ENCODE assay signal across 11 mouse cellular contexts in the genomic region with DNA sequence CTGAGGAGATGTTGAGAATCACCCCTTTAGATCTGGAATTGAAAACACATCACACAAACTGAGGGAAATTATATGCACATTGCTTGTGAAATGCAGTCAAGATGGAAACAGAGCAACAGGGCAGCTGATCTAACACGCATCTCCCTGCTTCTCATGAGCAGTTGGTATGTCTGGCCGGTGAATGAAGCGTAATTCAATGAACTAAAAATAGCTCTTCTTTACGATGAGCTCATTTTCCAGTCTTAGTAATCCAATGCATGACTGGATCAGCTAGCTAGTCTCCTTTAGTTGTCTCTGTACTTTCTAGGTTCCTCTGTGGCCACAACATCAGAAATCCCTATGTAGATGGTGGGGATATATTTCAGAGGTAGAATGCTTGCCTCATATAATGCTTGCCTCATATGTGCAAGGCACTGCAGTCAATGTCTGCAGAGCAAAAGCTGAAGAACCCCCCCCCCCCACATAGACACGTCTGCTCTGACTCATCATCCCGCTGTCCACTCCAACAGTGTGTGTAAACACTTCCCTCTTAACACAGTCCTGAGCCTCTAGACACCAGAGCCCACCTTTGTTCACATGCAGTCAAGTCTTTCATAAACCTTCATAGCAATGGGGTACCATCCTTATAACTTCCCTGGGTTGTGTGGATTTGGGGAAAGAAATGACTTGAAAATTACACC. TPM values are rescaled to one million over a fixed set of nuclear protein-coding genes. Genes with fewer than 3 reads are reported as not detected.
DNase-seq lines count a peak whose midpoint lies in the region; ATAC-seq and TF ChIP-seq lines count a peak whose summit lies in the region.
"Had no signal": no experiment of that assay in that cellular context is flagged by ENCODE, and none has a peak within 500 bp of the region (broad histone marks: within the 10 kb centered on the region; RNA-seq: fewer than 3 reads in every experiment).

No protein-coding gene starts in this region.

- no peak for ATAC-seq in kidney, postnatal 0 days (replicated peaks; ENCODE audit: low FRiP score, low read depth)
- no peak for ATAC-seq in forebrain, embryonic 14.5 days
- ATAC-seq: liver, embryonic 12.5 days had no signal

- H3K36me3 ChIP-seq in kidney, postnatal 0 days (ENCODE audit: insufficient read depth, low read length): peaks cover 6% of the 10 kb centered on the region; the same call in 1 of the 2 replicates
- H3K36me3 ChIP-seq in forebrain, embryonic 14.5 days (ENCODE audit: control insufficient read depth, insufficient read depth, low read length): no peaks in the 10 kb centered on the region

- no peak overlapping the region for H3K4me2 ChIP-seq in kidney, postnatal 0 days (ENCODE audit: low read length)
- H3K4me2 ChIP-seq in forebrain, embryonic 14.5 days (ENCODE audit: low read length): no peak overlapping the region
- H3K4me2 ChIP-seq: liver, embryonic 12.5 days had no signal

- H3K27ac ChIP-seq in kidney, postnatal 0 days: no peak overlapping the region
- H3K27ac ChIP-seq in forebrain, embryonic 14.5 days (ENCODE audit: low read depth, low read length): peak overlapping the region; percentile 29
- H3K27ac ChIP-seq: liver, embryonic 12.5 days had no signal

- TF ChIP-seq CTCF in kidney, postnatal 0 days (IDR thresholded peaks at IDR 0.05; ENCODE audit: low read depth): no peak

- H3K9ac ChIP-seq in kidney, postnatal 0 days (ENCODE audit: low read depth, low read length): no peak overlapping the region
- H3K9ac ChIP-seq in forebrain, embryonic 14.5 days (ENCODE audit: low read length): 0 out of 2 replicates have a peak overlapping the region, but pooled peaks have one; percentile 7
- H3K9ac ChIP-seq: liver, embryonic 12.5 days had no signal

- H3K4me1 ChIP-seq in kidney, postnatal 0 days (replicated peaks; ENCODE audit: insufficient read depth, low read length): no peaks in the 10 kb centered on the region
- H3K4me1 ChIP-seq in forebrain, embryonic 14.5 days (ENCODE audit: control insufficient read depth, insufficient read depth, low read length): peaks cover 24% of the 10 kb centered on the region
- H3K4me1 ChIP-seq: liver, embryonic 12.5 days had no signal

- peak; percentile 26 for DNase-seq in adrenal gland, adult 2 months
- DNase-seq in adrenal gland, adult 8-10 months: no peak
- DNase-seq in kidney, postnatal 0 days (ENCODE audit: low spot score): peak; percentile 14
- no peak for DNase-seq in kidney, postnatal 10 days
- peak; percentile 56 for DNase-seq in forebrain, embryonic 14.5 days (ENCODE audit: low spot score)
- peak; percentile 64 for DNase-seq in retina, adult 2 months (ENCODE audit: low read depth, low spot score)
- no peak for DNase-seq in layer of hippocampus, postnatal 25 days (ENCODE audit: extremely low spot score in 1 of 2, low spot score in 1 of 2)
- DNase-seq in layer of hippocampus, postnatal 10 days (ENCODE audit: low spot score in 2 of 2): no peak
- DNase-seq: gastrocnemius, postnatal 25 days had no signal

- H3K27me3 ChIP-seq in kidney, postnatal 0 days (ENCODE audit: insufficient read depth, low read length): no peaks in the 10 kb centered on the region
- H3K27me3 ChIP-seq in forebrain, embryonic 14.5 days (replicated peaks; ENCODE audit: control insufficient read depth, insufficient read depth, low read length): no peaks in the 10 kb centered on the region
- H3K27me3 ChIP-seq: liver, embryonic 12.5 days had no signal

- 50% methylated on average over 6 of the region's 6 CpGs for WGBS in kidney, postnatal 0 days
- 62% methylated on average over 6 of the region's 6 CpGs for WGBS in forebrain, embryonic 14.5 days

- H3K4me3 ChIP-seq in kidney, postnatal 0 days (replicated peaks; ENCODE audit: low read depth, low read length): no peak overlapping the region
- H3K4me3 ChIP-seq in forebrain, embryonic 14.5 days (ENCODE audit: low read depth, low read length): no peak overlapping the region
- H3K4me3 ChIP-seq: liver, embryonic 12.5 days had no signal

- H3K9me3 ChIP-seq in kidney, postnatal 0 days (replicated peaks; ENCODE audit: low read length): no peaks in the 10 kb centered on the region
- H3K9me3 ChIP-seq in forebrain, embryonic 14.5 days (replicated peaks; ENCODE audit: control insufficient read depth, low read length): no peaks in the 10 kb centered on the region
- H3K9me3 ChIP-seq: liver, embryonic 12.5 days had no signal

RNA-seq across cellular contexts. Expression of gene Alkbh3, which starts 34.9 kb away (rescaled TPM):
- 10 to 100 TPM; 51.6 to 53.7 TPM for total RNA-seq in adrenal gland, adult 2 months (2021)
- polyA plus RNA-seq in adrenal gland, adult 2 months (2012; rRNA removed): 35.9 and 45.8 TPM in 2 replicates
- 10 to 100 TPM; 29.9 to 57.4 (median 46.2) TPM for total RNA-seq in adrenal gland, adult 8-10 months (2022)
- polyA plus RNA-seq in kidney, postnatal 0 days (2015; fragmentation: Nextera tagmentation; extraction: Ambion mirVana): 74.9 and 75.0 TPM in 2 replicates
- 47.5 and 52.2 TPM in 2 replicates for polyA plus RNA-seq in forebrain, embryonic 14.5 days (2014; fragmentation: Nextera tagmentation; extraction: Ambion mirVana)
- total RNA-seq in layer of hippocampus, postnatal 25 days (2021): 10 to 100 TPM; 21.5 to 28.5 TPM
- 10 to 100 TPM; 22.6 to 26.9 TPM for total RNA-seq in layer of hippocampus, postnatal 10 days (2021)

RNA-seq across cellular contexts. Expression of gene Gm27027, which starts 49.4 kb away (rescaled TPM):
- not detected for total RNA-seq in adrenal gland, adult 2 months (2021)
- polyA plus RNA-seq in adrenal gland, adult 2 months (2012; rRNA removed): not detected in 2 replicates
- total RNA-seq in adrenal gland, adult 8-10 months (2022): under 1 TPM in 1 of 4 experiments, not detected in 3; 0.80 TPM
- polyA plus RNA-seq in kidney, postnatal 0 days (2015; fragmentation: Nextera tagmentation; extraction: Ambion mirVana): not detected in 2 replicates
- not detected in 2 replicates for polyA plus RNA-seq in forebrain, embryonic 14.5 days (2014; fragmentation: Nextera tagmentation; extraction: Ambion mirVana)
- not detected for total RNA-seq in layer of hippocampus, postnatal 25 days (2021)
- total RNA-seq in layer of hippocampus, postnatal 10 days (2021): not detected
- total RNA-seq: gastrocnemius, postnatal 25 days had no signal
- polyA plus RNA-seq: cortical plate, adult 2 months; liver, embryonic 12.5 days had no signal

Comparison
In these comparisons a context has a peak if more than half of its experiments do, and no peak if none do; other contexts are left out.
1. DNase-seq: peak in adrenal gland, adult 2 months (single experiment), kidney, postnatal 0 days (single experiment), forebrain, embryonic 14.5 days (single experiment) and retina, adult 2 months (single experiment); none in adrenal gland, adult 8-10 months (single experiment), kidney, postnatal 10 days (single experiment), layer of hippocampus, postnatal 25 days (0 of 2) and layer of hippocampus, postnatal 10 days (0 of 2).